Mouse (Mus musculus) brown adipose tissue, adult 24 weeks (tissue): Measurements from ENCODE around the gene Mgll. TPM values are rescaled to one million over a fixed set of nuclear protein-coding genes. Genes with fewer than 3 reads are reported as not detected.

Experiments
- H3K27ac ChIP-seq: fragments of 200-500 bp; replicated peaks from 2 replicates; pipeline ENCODE4 v1.5.1; 2012; ENCODE audit warnings: low read depth, mild to moderate bottlenecking, low read length
- H3K4me1 ChIP-seq: fragments of 200-500 bp; 2 replicates; pipeline ENCODE4 v1.6.1; 2012; ENCODE audit warnings: low read length, mixed read lengths; ENCODE audit not compliant: control insufficient read depth, insufficient read depth, insufficient read length
- H3K4me3 ChIP-seq: fragments of 200-500 bp; 2 replicates; pipeline ENCODE4 v1.5.1; 2012; ENCODE audit warnings: low read depth, mild to moderate bottlenecking, low read length, moderate library complexity; ENCODE audit not compliant: insufficient read depth
- polyA plus RNA-seq: library from polyadenylated mRNA; stranded (reverse); fragments of >200 nt; gene quantifications from 2 replicates; pipeline ENCODE4 v1.2.4, GENCODE M21; 2012; ENCODE audit not compliant: missing spikeins, insufficient read depth, insufficient read length

Gene Mgll
- polyA plus RNA-seq, 1 experiment: 493 TPM

DNA sequence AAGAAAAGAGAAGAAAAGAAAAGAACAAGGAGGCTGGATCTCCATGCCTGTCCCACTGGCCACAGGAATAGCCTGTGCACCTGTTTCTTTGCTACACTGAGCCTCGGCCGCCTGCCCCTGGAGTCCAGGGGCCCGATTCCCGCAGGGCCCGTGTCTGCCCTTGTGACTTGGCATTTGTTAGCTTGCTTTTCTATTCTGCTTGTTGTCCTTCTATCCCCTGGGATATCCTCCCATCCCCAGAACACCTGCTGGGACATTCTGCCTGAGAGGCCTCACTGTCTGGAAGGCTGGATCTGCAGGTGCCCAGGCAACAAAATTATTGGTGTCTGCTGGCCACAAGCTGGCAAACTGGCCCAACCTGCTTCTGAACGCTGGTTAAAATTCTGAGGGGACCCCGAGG lies 3.8 kb downstream of the Mgll start:
- Histone ChIP-seq H3K4me1 (peaks cover 47% of the 10 kb centered on the region), H3K27ac (peak overlapping the region; percentile 97), H3K4me3 (peak overlapping the region; percentile 72)

DNA sequence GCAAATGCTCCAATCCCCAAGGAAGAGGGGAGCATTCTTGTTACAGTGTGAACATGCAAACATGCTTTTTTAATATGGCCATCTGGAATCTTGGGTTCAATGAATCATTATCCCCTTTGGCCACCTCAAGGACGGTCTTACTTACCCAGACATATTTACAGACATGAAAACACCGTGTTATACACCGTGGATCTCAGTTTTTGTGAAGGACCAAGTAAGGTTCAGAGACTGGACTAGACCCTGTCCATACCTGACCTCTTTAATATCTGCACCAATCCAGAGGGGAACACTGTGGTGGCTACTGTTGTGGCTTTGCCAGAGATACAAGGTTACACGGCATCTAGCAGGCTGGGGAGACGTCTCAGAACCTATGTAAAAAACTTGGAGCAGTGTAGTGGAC lies 4.3 kb downstream of the Mgll start:
- peak overlapping the region; percentile 97 for H3K27ac ChIP-seq
- H3K4me3 ChIP-seq: peak overlapping the region; percentile 72; the same call in 1 of the 2 replicates
- peaks cover 47% of the 10 kb centered on the region for H3K4me1 ChIP-seq

GRCm38 (mm10) chr6:88731211-88731751 lies 7.1 kb downstream of the Mgll start:
- peak overlapping the region; percentile 87 for H3K27ac ChIP-seq
- H3K4me3 ChIP-seq: no peak overlapping the region
- peaks cover 64% of the 10 kb centered on the region for H3K4me1 ChIP-seq

GRCm38 (mm10) chr6:88731991-88732390 lies 7.8 kb downstream of the Mgll start:
- Histone ChIP-seq H3K4me3 (no peak overlapping the region), H3K27ac (peak overlapping the region; percentile 87), H3K4me1 (peaks cover 71% of the 10 kb centered on the region)

DNA sequence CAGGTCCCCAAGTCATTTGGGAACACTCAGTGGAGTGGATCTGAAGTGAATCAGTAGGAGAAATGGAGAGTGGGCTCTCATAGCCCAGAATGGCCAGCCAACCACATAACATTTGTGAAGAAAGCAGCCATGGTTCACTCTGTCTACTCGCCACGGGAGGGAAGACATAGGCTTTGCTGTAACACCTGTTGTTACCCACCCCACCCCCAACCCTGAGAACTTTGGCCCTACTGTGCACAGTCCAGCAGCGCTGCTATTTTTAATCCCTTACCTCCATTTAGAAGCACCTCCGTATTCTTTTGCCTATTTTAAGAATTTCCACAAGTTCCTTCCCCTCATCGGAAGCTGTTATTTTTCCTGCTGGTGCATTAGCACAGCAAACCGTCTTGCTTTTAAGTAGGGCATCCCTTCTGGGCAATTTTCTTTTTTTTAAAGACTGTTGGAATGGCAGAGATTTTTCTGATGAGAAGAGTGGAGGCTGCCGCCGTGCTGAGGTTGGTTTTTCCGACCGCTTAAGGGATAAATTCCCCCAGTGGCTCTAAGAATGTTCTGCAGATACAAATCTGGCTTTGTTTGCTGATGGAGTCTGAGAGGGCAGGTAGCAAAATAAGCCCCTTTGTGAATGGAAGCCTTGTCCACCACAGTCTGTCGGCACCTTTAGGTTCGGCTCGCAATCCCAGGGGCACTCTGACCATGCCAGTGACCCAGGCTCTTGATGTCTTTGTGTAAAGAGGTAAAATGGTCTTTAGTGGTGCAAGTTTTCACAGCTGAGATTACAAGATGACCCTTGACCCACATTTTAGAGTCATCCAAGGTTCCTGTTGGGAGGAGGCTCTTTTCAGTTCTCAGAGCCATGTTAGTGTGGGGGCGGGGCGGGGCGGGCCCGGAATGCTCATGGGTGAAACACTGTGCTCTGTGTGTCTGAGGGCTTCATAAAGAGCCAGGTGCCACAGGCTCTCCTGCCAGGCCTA lies 8.7 kb downstream of the Mgll start:
- Histone ChIP-seq H3K4me3 (peak overlapping the region; percentile 22; the same call in 1 of the 2 replicates), H3K27ac (peak overlapping the region; percentile 87), H3K4me1 (peaks cover 75% of the 10 kb centered on the region)

- 0 out of 2 replicates have a peak overlapping the region, but pooled peaks have one; percentile 19 for H3K27ac ChIP-seq
- no peak overlapping the region for H3K4me3 ChIP-seq
- peaks cover 61% of the 10 kb centered on the region for H3K4me1 ChIP-seq
These were observed 12.1 kb downstream of the Mgll start for GRCm38 (mm10) chr6:88736337-88736736.

DNA sequence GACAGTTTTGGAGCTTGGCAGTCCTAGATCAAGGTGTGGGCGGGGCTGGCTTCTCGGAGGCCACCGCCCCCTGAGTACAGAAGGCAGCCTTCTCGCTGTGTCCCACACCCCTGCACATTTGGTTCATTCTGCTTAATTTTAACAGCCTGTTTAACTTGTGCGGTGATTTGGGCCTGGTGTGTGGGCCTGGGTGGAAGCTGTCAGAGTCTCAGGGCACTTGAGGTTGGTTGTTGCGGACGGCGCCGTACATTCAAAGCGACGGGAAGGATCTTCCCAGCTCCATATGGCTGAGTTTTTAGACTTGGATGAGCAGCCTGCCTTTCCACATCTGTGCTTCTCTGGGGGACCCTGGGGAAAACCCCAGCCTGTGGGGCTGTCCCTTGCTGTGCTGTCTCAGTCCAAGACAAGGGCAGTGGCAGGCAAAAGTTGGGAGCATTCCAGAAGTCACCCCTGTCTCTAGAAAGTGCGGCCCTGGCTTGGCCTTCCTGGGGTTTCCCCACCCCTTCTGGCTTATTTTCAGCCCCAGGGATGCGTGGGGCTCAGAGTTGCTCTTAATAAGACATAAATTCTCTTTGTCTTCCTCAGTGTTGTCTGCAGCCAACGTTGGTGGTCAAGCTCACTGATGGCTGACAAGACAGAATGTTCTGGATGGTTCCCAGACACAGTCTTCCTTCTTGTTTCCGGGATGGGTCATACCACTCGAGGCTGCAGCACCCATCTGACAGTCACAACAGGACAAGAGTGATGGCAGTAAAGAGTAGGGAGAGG lies 12.7 kb downstream of the Mgll start:
- Histone ChIP-seq H3K27ac (0 out of 2 replicates have a peak overlapping the region, but pooled peaks have one; percentile 13), H3K4me3 (no peak overlapping the region), H3K4me1 (peaks cover 60% of the 10 kb centered on the region)

- Histone ChIP-seq H3K4me3 (no peak overlapping the region), H3K4me1 (peaks cover 61% of the 10 kb centered on the region), H3K27ac (0 out of 2 replicates have a peak overlapping the region, but pooled peaks have one; percentile 13)
These were observed 13.3 kb downstream of the Mgll start for GRCm38 (mm10) chr6:88737509-88737888.

- Histone ChIP-seq H3K27ac (0 out of 2 replicates have a peak overlapping the region, but pooled peaks have one; percentile 4), H3K4me1 (peaks cover 56% of the 10 kb centered on the region)
These were observed 16.8 kb downstream of the Mgll start for GRCm38 (mm10) chr6:88741041-88741440.

GRCm38 (mm10) chr6:88741791-88742190 lies 17.6 kb downstream of the Mgll start:
- no peak overlapping the region for H3K4me3 ChIP-seq
- peaks cover 48% of the 10 kb centered on the region for H3K4me1 ChIP-seq
- 0 out of 2 replicates have a peak overlapping the region, but pooled peaks have one; percentile 13 for H3K27ac ChIP-seq

More at GRCm38 (mm10) chr6:88741041-88741440, 16.8 kb downstream of the Mgll start:
- H3K4me3 ChIP-seq: no peak overlapping the region

GRCm38 (mm10) chr6:88742286-88743011 lies 18.2 kb downstream of the Mgll start:
- Histone ChIP-seq H3K4me3 (no peak overlapping the region), H3K4me1 (peaks cover 49% of the 10 kb centered on the region), H3K27ac (peak overlapping the region; percentile 46; the same call in 1 of the 2 replicates)

DNA sequence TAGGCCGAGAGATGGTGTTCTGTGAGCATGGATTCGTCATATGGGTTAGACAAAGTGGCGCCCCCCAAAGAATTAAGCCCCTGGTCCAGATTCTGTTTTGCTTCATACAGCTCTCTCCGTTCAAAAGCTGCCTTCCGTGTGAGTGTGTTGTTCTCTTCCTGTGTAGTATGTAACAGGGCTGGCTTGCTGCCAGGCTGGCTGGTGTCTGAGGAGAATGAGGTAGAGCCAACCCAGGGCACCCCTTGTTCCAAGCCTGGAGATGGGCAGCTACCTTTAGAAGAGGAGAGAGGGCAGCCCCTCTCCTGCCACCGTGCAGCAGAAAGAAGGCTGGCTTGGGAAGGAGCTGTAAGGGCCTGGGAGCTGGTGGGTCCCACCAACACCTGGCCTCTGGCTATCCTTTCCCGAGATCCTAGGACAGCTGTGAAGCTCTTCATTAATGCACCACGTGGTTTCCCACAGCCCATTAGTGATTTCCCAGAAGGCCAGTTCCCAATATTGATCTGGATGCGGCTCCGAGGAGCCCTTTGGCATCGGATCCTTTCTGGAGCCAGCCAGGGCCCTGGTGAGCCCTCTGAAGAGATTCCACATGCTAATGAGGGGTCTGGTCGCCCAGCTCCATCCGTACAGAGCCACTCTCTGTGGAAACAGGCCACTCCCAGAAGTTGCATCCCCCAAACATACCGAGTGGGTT lies 19.5 kb downstream of the Mgll start:
- peaks cover 49% of the 10 kb centered on the region for H3K4me1 ChIP-seq
- H3K27ac ChIP-seq: peak overlapping the region; percentile 46
- no peak overlapping the region for H3K4me3 ChIP-seq

DNA sequence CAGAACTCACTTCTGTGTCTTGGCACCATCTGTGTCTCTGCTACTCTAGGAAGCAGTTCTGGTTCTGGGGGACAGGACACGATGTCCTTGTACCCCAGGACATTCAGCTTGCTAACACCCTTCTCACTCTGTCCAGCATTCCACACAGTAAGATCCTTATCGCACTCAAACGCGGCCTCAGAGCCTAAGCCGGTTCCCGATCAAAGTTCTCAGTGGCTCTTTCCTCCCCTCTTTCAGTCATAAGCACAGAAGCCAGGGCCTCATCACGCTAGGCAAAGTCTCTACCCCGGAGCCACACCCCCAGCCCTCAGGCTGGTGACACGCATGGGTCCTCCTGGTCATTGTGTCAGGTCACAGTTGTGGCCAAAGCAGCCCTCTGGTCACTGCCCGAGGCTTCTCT lies 20.8 kb downstream of the Mgll start:
- H3K4me3 ChIP-seq: no peak overlapping the region
- peak overlapping the region; percentile 44; the same call in 1 of the 2 replicates for H3K27ac ChIP-seq
- peaks cover 55% of the 10 kb centered on the region for H3K4me1 ChIP-seq

DNA sequence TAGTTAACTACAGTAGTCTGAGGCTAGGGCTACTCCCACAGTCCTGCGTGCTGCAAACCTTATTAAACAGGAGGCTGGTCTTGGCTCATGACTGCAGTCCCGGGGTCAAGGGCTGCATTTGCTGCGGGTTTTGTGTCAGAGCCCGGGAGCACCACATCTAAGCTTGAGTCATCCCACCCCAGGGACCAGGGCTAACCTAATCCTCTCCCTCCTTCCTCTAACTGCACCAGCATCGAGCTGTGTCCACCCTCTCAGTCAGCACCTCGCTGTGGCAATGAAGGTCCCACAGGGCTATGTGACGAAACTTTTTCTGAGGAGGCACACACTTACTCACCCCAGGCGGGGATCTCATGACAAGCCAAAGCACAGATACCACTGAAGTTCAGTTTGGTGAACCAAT lies 22.1 kb downstream of the Mgll start:
- Histone ChIP-seq H3K4me3 (no peak overlapping the region), H3K27ac (peak overlapping the region; percentile 42), H3K4me1 (peaks cover 61% of the 10 kb centered on the region)
